Mouse (Mus musculus): ENCODE measurements around the gene Jak1.

Gene Jak1

DNA sequence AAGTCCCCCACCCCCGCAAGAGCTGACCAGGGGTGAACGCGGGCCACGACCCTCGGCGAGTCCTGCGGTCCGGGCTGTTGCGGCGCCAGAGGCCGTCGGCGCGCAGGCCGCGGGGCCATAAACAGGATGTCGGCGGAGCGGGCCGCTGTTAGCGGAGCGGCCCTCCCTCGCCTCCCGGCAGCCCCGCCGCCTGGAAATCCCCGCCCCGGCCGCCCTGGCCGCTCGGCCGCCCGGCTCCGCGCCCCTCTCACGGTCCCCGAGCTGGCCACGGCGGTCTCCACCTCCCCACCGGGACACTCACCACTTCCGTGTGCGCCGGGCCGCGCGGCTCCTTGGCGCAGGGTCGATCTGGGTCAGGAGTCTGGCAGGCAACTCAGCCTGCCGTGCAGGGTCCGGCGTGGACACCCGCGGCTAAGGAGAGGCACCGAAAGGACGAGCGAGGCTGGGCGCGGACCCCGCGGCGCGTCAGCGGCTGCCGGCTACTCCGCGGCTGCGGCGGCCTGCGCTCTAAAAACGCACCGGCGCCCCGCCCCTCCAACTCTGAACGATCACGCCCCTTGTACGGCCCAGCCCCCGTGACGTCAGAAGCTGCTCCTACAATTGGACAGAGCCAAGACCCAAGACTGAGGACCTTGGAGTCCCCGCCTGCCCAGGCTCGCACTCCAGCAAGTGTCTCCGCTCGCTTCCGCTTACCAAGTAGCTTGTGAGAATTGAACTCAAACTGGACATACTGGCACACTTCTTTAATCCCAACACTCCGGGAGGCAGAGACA is at the start of gene Jak1:
Gene Jak1 (minus strand): TSS at position 542 of the 773 bp plus-strand sequence.
- DNase-seq (ENCODE audit: extremely low read depth, low read depth, low spot score) = peak; percentile 66

DNA sequence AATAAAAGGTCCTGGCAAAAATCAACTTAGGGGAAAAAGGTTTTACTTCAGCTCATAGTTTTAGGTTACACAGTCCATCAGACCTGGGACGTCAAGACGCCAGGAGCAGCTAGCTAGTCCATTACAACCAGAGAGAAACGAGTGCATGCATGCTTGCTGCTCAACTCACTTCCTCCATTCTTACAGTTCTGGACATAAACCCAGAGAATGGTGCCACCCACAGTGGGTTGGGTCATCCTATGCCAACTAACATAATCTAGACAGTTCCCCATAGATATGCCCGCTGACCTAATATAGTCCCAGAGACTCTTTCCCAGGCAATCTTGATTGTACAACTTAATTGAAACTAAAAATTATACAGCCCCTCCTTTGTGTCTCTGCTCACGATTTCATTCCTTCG is 47.0 kb upstream of the Jak1 start:
- no peak for DNase-seq (ENCODE audit: extremely low read depth, low read depth, low spot score)

DNA sequence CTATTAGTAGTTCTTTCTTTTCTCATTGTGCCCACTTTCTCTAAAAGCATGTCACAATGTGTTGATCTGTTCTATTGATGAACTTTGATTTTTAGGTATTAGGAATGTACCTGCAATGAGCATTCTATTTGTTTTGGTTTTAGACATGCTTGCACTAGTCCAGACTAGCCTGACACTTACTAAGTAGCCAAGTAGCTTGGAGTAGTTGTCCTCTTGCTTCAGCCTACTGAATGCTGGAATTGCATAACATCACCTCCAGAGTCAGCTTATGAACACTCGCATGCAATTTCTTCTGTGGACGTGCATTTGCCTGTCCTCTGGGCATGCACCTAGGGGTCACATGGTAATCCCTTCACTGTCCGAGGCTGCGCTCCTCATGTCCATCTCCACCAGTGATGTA is 43.1 kb upstream of the Jak1 start:
- DNase-seq (ENCODE audit: extremely low read depth, low read depth, low spot score) = peak; percentile 56

DNA sequence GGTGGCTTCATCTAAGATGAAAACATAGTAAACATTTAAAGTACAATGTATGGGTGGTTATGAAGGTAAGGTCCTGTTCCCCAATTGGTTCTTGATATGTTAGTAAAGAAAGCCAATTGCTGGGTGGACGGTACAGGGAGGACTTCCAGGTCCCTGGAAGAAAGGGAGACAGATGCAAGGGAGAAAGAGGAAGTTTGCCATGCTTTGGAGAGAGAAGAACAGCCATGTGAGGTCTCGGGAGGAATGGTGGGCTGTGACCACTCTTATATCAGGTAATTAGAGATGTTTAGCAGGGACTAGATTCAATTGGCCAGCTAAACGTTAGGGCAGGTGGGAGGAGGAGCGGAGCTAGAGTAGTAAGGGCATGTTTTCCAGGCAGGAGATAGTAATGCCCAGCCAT is 42.2 kb upstream of the Jak1 start:
- DNase-seq (ENCODE audit: extremely low read depth, low read depth, low spot score) = no peak

DNA sequence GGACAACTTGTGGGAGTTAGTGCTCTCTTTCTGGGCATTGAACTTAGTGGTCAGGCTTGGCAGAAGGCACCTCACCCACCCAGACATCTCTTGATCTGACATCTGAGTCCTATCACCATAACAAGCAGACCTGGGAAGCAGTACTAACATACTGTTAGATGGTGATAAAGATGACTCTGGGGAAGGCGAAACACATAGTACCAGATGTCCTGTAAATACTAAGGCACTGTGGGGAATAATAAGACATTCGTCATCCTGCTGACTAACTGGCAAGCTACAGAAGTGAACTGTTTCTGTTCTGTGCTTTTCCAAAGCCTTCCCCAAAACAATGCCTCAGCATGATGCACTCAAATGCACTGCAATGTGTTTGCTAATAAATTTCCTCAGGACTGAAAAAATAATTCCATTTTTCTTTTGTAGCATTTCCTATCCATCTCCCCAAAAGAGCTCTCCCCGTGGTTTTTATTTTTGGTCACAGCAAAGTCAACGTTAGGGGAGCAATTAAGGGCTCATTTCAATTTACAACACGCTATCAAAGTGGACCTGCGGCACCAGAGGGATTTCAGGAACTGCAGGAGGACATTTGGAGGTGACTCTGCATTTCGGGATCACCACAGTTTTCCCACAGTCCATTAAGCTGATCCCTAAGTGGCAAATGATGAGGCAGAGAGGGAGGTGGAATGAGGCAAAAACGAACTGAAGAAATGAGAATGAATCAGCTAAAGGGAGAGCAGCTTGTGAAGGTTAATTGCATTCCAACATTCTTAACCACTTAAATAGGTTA is 41.2 kb upstream of the Jak1 start:
- no peak for DNase-seq (ENCODE audit: extremely low read depth, low read depth, low spot score)

DNA sequence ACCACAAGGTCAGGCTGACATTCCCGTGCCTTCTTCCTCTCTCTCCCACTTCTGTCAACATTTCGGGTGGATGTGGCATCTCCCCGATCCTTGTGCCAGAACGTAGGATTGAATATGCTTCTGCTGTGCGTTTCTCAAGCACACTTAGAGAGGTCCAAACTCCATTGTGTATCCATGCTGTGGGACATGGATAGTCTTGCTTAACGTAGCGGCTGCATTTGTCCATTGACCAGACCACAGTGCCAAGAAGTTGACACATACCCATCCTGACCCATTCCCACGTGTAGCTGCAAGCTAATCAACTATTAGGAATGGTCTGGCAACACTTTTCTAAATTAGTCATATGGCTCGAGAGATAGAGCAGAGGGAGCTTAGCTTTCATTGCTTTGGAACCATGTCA is 40.0 kb upstream of the Jak1 start:
- DNase-seq (ENCODE audit: extremely low read depth, low read depth, low spot score) = peak; percentile 45

DNA sequence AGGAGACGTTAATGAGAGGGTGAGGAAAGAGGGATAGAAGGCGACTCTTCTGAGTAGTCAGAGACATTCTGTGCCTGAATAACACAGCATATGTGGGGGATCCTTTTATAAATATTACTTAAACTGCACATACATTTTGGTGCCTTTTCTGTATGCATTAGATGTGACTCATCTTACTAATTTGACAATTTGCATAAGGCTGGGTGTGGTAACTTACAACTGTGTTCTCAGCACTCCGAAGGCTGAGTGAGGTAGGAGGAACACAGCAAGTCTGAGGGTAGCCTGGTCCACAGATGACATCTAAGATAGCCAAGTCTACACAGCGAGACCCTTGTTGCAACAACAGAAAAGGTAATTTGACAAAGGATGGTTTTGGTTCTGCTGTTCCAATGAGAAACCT is 39.0 kb upstream of the Jak1 start:
- DNase-seq (ENCODE audit: extremely low read depth, low read depth, low spot score) = no peak

DNA sequence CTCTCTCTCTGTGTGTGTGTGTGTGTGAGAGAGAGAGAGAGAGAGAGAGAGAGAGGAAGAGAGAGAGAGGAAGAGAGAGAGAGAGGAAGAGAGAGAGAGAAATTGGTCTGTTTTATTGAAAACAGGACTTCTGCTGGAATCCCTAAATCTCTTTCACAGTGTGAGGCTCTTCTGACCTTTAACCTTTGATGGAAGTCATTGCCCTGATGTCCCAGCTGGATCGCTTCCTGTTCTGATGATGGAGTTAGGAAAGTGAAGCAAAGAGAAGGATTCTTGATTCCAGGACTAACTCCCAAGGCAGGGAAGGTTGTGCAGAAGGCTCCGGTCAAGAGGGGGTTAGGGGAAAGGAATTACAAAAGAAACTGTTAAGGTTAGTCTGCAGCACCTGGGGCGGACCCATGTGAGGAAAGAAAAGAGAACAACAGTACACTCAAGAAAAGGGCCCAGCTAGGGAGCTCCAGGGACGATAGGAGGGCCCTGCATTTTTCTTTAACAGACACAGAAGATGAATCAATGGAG is 35.4 kb upstream of the Jak1 start:
- no peak for DNase-seq (ENCODE audit: extremely low read depth, low read depth, low spot score)

DNA sequence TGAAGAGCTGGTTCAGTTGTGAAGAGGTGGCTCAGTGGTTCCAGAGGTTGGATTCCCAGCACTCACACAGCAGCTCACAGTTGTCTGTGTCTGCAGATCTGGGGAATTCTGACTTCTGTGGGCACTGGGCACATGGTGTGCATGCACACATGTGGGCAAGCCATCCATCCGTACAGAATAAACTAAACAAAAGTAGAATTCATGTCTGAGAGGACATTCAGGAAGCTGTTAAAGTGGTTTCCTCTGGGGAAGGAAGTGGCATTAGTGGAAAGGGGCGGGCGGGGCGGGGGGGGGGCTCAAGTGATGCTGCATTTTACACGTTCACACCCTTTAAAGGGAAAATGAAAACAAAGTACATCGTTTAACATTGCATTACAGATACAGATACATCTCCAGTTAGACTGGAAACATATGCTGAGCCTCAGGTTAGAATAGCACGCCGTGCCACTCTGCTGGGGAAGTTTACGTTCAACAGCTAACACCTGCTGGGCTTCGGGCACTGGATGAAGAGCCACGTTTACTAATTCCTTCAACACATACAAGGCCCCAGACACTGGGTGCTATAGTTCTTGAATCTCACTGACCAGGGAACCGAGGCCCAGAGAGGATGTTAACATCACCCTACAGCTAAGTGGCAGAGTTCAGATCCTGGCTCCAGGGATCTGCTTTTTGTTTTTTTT is 33.4 kb upstream of the Jak1 start:
- DNase-seq (ENCODE audit: extremely low read depth, low read depth, low spot score) = no peak

DNA sequence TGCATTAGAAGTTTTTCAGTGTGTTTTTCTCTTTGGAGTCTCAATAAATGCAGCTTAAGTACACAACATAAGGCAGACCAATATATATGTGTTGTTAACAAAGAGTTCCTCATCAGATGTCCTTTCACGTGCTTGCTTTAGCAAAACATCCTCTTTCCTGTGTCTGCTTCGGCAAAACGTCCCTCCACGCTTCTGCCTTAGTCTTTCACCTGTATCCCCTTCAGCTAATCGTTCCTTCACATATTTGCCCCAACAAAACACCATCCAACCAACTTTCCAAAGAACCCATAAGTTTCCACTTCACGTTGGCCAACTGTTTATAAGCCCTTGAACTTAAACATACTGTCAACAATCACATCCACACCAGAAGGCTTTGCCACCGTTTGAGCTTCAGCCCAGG is 31.8 kb upstream of the Jak1 start:
- DNase-seq (ENCODE audit: extremely low read depth, low read depth, low spot score) = no peak

DNA sequence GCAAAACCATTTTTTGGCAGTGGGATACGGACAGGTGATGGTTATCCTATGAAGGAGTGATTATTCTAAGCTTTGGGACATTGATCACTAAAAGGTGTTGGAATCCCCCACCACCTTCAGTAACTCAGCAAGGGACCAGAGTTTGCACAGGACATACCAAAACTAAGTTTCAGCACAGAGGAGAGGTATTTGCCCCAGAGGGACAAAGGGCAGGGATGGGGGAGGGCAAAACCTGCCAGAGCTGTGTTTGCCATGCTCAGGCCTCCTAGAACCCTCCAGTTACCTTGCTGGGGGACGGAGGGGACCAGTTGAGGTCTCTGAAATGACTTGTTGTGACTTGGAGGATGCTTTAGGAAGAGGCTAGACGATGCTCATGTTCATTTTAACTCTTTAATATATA is 30.7 kb upstream of the Jak1 start:
- no peak for DNase-seq (ENCODE audit: extremely low read depth, low read depth, low spot score)

DNA sequence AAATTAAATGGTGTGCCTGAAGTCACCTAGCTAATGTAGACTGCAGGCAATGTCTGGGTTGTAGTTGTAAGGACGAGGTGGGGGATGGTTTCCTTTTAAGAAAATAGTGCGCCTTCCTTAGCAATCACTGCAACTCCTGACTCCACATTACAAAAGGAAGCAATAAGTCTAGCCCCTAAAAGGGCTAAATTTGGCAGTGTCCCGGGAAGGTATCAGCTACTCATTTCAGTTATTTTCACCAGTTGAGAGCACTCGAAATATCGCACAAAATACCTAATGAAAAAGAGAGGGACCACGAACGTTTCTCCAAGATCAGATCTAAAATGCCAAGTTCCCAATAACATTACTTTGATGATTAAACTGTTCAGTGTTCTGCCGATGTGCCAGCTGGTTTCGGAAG is 28.6 kb upstream of the Jak1 start:
- no peak for DNase-seq (ENCODE audit: extremely low read depth, low read depth, low spot score)

DNA sequence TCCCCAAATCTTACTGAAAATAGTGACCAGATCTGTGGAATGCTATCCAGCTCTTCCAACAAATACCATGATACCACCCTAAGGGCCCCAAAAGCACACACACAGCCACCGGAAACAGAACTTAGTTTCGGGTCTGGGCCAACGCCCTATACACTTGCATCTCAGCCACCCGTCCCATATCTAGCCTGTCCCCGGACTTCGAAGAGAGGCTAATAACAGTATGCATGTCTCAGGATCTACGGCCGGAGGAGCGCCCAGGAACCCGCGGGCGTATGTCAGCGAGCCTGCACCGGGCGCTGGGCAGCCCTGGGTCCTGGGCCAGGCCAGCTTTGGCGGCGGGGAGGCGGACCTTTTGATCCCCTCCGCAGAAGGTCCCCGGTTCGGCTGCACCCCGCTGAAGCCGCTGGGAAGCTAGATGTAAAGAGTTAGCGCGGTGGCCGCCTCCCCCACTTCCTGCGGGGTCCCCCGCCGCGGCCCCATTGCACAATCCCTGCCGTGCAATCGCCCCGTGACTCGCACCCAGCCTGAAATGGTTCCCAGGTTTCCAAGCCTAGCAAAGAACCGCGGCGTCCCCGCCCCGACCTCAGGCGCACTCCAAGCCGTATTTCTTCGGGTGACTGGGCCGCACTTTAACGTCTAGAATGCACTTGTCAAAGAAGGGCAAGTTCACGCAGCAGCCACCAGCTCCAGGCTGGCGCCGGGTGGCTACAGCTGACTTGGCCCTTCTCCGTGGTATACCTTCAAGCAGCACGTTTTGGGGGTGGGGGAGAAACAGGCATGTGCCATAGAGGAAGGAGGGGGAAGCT is 27.9 kb upstream of the Jak1 start:
- DNase-seq (ENCODE audit: extremely low read depth, low read depth, low spot score) = no peak

DNA sequence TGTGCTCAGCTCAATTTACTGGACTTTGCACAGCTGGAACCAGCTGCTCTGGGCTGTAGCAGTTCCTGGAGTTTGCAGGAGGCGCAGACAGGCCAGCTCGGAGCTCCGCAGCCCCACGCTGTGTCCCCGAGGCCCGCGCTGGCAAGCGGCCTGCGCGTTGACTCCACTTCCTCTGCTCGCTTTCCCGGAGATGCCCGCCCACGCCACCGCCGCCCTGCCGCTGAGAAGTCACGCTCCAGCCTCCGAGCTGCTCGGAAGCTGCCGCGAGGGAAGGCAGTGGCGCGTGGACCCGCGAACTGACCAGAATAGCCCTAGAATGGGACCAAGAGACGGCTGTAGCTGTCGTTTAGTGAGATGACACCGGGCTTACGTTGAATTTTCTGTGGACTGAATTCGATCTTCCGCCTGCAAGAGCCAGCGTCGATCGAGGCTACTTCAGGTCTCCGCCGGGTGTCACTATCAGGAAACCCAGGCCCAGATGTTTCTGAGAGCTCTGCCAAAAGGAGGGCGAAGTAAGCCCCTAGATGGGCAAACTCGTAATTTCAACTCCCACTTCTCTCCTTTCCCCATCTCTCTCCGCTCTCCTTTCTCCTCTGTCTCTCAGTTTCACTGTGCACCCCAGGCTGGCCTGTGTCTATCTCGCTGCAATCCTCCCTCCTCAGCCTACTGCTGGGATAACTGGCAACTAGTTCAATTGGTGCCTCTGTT is 27.1 kb upstream of the Jak1 start:
- DNase-seq (ENCODE audit: extremely low read depth, low read depth, low spot score) = no peak

DNA sequence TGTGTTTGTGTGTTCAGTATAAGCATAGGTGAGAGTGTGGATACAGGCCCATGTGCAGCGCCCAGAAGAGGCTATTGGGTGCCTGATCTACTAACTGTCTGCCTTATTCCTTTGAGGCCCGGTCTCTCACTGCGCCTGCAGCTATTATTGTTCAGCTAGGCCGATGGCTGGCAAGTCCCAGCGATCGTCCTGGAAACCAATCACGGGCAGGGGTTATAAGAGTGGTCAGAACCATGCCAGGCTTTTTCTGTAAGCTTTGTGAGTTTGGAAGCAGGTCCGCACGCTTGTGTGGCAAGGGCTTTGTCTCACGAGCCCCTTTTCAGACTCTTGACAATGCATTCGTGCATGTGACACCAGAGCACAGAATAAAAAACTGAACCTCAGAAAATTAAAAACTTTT is 23.2 kb upstream of the Jak1 start:
- no peak for DNase-seq (ENCODE audit: extremely low read depth, low read depth, low spot score)

DNA sequence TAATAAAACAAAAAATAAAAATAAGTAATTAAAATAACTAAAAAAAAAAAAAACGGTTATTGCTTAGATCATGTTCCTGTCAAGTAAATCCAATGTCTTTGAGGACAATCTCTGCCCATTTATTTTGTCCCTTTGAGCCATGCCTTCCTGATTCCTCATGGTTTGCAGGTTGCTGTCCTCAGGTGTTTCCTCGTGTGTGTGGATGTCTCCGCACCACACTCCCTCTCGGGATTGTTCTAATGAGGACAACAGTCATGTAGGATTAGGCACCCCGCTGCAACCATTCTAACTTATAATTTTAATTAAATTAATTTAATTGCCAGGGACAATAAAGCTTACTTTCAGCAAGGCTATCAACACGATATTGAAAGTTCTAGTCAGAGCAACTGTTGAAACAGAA is 21.5 kb upstream of the Jak1 start:
- no peak for DNase-seq (ENCODE audit: extremely low read depth, low read depth, low spot score)

DNA sequence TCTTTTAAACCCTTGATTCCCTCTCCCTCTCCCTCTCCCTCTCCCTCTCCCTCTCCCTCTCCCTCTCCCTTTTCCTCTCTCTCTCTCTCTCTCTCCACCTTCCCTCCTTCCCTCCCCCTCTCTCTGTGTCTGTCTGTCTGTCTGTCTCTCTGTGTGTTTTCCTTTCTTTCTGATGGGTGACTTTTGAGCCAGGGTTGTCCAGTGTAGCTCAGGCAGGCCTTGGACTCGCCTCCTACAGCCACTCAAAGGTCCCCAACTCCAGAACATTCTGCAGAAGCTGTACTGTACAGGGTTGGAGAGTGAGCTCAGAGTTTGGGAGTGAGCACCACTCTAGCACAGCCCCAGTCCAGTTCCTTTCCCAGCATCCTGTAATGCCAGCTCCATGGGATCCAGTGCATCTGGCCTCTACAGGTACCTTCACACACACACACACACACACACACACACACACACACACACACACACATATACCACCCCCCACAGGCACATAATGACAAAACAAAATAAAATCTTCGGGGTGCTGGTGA is 20.9 kb upstream of the Jak1 start:
- DNase-seq (ENCODE audit: extremely low read depth, low read depth, low spot score) = no peak

DNA sequence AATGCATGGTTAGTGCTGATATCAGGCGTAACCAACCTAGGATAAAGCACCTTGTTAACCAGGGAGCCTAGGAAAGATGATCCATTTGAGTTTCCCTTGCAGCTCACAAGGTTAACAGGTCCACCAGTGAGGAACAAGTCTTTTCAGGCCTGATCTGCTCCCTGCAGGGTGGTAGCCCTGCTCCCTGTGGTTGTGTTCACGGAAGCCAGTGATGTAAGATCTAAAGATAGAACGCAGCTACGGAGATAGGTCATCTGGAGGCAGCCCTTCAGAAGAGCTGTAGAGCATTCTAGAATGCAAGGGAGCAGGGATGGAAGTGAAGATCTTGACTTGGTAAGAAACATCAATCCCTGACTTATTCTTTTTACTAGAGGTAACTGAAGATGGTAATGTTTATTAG is 18.9 kb upstream of the Jak1 start:
- DNase-seq (ENCODE audit: extremely low read depth, low read depth, low spot score) = no peak

DNA sequence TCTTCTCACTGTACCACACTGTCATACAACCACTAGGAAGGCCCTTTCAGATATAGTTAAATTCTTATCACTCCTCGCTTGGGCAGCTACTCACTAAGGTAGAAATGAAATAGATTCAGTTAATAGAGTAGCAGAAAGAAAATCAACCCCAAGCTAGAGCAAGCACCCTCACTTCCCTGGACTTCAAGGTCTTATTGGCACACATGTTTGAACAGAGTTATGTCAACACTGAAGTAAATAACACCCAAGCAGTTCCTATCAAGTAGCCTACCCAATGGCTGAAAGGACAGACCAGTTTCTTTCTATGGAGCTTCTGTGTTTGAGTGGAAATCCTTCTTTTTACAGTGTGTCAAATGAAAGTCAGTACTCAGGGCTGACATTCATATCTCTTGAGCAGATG is 17.2 kb upstream of the Jak1 start:
- DNase-seq (ENCODE audit: extremely low read depth, low read depth, low spot score) = no peak

DNA sequence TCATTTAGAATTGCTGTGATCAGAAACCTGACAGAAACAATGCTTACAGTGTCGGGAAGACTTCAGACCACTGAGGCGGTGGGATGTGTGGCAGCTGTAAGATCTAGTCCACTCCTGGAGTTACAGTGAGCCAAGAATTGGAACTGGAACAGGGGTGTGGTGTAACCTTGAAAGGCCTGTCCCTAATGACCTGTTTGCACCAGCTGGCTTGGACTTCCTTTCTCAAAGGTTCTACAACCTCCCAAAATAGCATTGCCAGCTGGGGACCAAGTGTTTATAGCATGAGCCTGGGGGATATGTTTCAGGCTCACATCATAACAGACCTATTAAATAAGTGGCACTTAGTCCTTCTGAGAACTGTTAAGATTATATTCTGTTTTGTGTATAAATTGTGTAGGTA is 15.0 kb upstream of the Jak1 start:
- DNase-seq (ENCODE audit: extremely low read depth, low read depth, low spot score) = no peak
